Mouse (Mus musculus): Measurements from ENCODE around the gene Vmn1r234.

- TF ChIP-seq MAX (IDR thresholded peaks at IDR 0.05; ENCODE audit: low read depth): no peak
- no peak for TF ChIP-seq POLR2A (IDR thresholded peaks at IDR 0.05; ENCODE audit: insufficient read length, low read depth)
These were observed at the start of gene Vmn1r234 for GRCm38 (mm10) chr17:21225787-21226186.
